In the genomic region with DNA sequence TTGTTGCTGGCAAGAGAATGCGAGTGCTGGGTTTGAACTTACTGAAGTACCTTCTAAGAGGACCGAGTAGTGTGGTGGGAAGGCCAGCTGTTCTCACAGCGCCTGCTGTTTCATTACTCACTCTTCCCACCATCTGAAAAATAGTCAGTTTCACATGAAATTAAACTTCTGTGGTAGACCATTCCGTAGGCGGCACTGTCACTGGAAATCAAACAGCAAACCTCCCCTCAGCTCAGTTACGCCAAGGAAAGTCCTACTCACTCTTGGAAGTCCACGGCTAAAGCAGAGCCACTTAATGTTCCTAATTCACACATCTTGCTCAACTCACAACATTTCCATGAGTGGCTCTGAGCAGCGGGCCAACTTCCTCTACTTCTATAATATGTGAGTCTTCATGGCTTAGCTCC, we compare ENCODE assay signal across 14 mouse cellular contexts. TPM values are rescaled to one million over a fixed set of nuclear protein-coding genes. Genes with fewer than 3 reads are reported as not detected.
DNase-seq lines count a peak whose midpoint lies in the region; ATAC-seq lines count a peak whose summit lies in the region.
"Had no signal": no experiment of that assay in that cellular context is flagged by ENCODE, and none has a peak within 500 bp of the region (broad histone marks: within the 10 kb centered on the region; RNA-seq: fewer than 3 reads in every experiment).

No protein-coding gene starts in this region.

- H3K36me3 ChIP-seq in limb, embryonic 15.5 days, result no peaks in the 10 kb centered on the region
- H3K36me3 ChIP-seq in limb, embryonic 10.5 days, result 0 out of 2 replicates have a peak, but pooled peaks cover 4% of the 10 kb centered on the region
- H3K36me3 ChIP-seq: intestine, embryonic 15.5 days had no signal

- peak; percentile 76 for ATAC-seq in frontal cortex, adult (ENCODE audit: low TSS enrichment)
- ATAC-seq in limb, embryonic 15.5 days (ENCODE audit: insufficient number of reproducible peaks, low FRiP score, low TSS enrichment, low read depth), result peak; percentile 49; the same call in 1 of the 2 replicates
- no peak for ATAC-seq in CD4-positive, CD25-positive, alpha-beta regulatory T cell, adult 4 months
- ATAC-seq: intestine, embryonic 15.5 days had no signal

- DNase-seq in frontal cortex, postnatal 10 days (ENCODE audit: low spot score in 2 of 2), result no peak
- DNase-seq in limb, embryonic 10.5 days (ENCODE audit: low spot score), result no peak
- DNase-seq in lung, adult 18-20 months, result peak; percentile 60 to 70
- peak; percentile 20 for DNase-seq in skeletal muscle tissue, adult 2 months (ENCODE audit: low read depth, low spot score)
- DNase-seq in ovary, adult 18-20 months (ENCODE audit: low spot score), result no peak
- DNase-seq: cerebellum, adult 8-10 months; thymus, postnatal 36 days had no signal

- H3K27ac ChIP-seq in limb, embryonic 15.5 days, result peak overlapping the region; percentile 55
- no peak overlapping the region for H3K27ac ChIP-seq in limb, embryonic 10.5 days
- H3K27ac ChIP-seq: intestine, embryonic 15.5 days; layer of hippocampus, adult 2 months; liver, embryonic 14.5 days had no signal

- H3K9me3 ChIP-seq in limb, embryonic 15.5 days, result no peaks in the 10 kb centered on the region
- H3K9me3 ChIP-seq in limb, embryonic 10.5 days (replicated peaks), result no peaks in the 10 kb centered on the region
- H3K9me3 ChIP-seq: intestine, embryonic 15.5 days had no signal

- H3K27me3 ChIP-seq in limb, embryonic 15.5 days, result no peaks in the 10 kb centered on the region
- H3K27me3 ChIP-seq in limb, embryonic 10.5 days (ENCODE audit: low read depth, poor library complexity, severe bottlenecking), result no peaks in the 10 kb centered on the region
- H3K27me3 ChIP-seq: intestine, embryonic 15.5 days had no signal

- 69% methylated on average over 8 of the region's 8 CpGs for WGBS in limb, embryonic 15.5 days
- WGBS in limb, embryonic 10.5 days, result 93% methylated on average over 8 of the region's 8 CpGs

- no peak overlapping the region for H3K9ac ChIP-seq in limb, embryonic 15.5 days
- H3K9ac ChIP-seq: intestine, embryonic 15.5 days; liver, embryonic 14.5 days had no signal

- peaks cover 8% of the 10 kb centered on the region for H3K4me1 ChIP-seq in limb, embryonic 15.5 days
- H3K4me1 ChIP-seq in limb, embryonic 10.5 days, result peaks cover 23% of the 10 kb centered on the region
- H3K4me1 ChIP-seq: intestine, embryonic 15.5 days had no signal

- H3K4me3 ChIP-seq in limb, embryonic 15.5 days, result no peak overlapping the region
- H3K4me3 ChIP-seq in limb, embryonic 10.5 days, result no peak overlapping the region
- H3K4me3 ChIP-seq: erythroblast, embryonic 14.5 days; intestine, embryonic 15.5 days; layer of hippocampus, adult 2 months had no signal

- H3K4me2 ChIP-seq in limb, embryonic 15.5 days, result no peak overlapping the region
- H3K4me2 ChIP-seq: intestine, embryonic 15.5 days had no signal

RNA-seq across cellular contexts. Expression of gene Slc38a6, which starts 37.6 kb away (rescaled TPM):
- polyA plus RNA-seq in limb, embryonic 15.5 days (2015; fragmentation: Nextera tagmentation; extraction: Ambion mirVana), result 9.2 and 11.9 TPM in 2 replicates
- polyA plus RNA-seq in limb, embryonic 10.5 days (2016; fragmentation: Nextera tagmentation; extraction: Ambion mirVana), result 8.6 and 10.8 TPM in 2 replicates
- polyA plus RNA-seq in CD4-positive, CD25-positive, alpha-beta regulatory T cell, adult 4 months (2017; shearing (Covaris generic)), result 1 to 10 TPM; 6.8 to 7.5 TPM
- polyA plus RNA-seq: erythroblast, embryonic 14.5 days had no signal

RNA-seq across cellular contexts. Expression of gene Trmt5, which starts 37.7 kb away (rescaled TPM):
- 15.7 and 15.8 TPM in 2 replicates for polyA plus RNA-seq in limb, embryonic 15.5 days (2015; fragmentation: Nextera tagmentation; extraction: Ambion mirVana)
- 23.3 and 24.5 TPM in 2 replicates for polyA plus RNA-seq in limb, embryonic 10.5 days (2016; fragmentation: Nextera tagmentation; extraction: Ambion mirVana)
- polyA plus RNA-seq in CD4-positive, CD25-positive, alpha-beta regulatory T cell, adult 4 months (2017; shearing (Covaris generic)), result 10 to 100 TPM; 15.6 to 17.7 TPM

Comparison
In these comparisons a context has a peak if more than half of its experiments do, and no peak if none do; other contexts are left out.
1. DNase-seq: peak in lung, adult 18-20 months (2 of 2) and skeletal muscle tissue, adult 2 months (single experiment); none in frontal cortex, postnatal 10 days (0 of 2), limb, embryonic 10.5 days (single experiment) and ovary, adult 18-20 months (single experiment).